Mouse (Mus musculus) retina, postnatal 7 days (tissue): ENCODE measurements around the gene Ppp1r3e.

Experiments used
- DNase-seq: peaks from one replicate; pipeline ENCODE4 v3.0.0-alpha.2; 2012; ENCODE audit warnings: low read depth, low spot score

The Ppp1r3e gene

GRCm38 (mm10) chr14:54883154-54884021 lies 6.0 kb upstream of the Ppp1r3e start, which contains the start of the genes Bcl2l2 and Gm20521:
Gene Bcl2l2 (plus strand): TSS chr14:54883377.
Gene Gm20521 (plus strand): TSS chr14:54883441.
- DNase-seq = peak; percentile 76

DNA sequence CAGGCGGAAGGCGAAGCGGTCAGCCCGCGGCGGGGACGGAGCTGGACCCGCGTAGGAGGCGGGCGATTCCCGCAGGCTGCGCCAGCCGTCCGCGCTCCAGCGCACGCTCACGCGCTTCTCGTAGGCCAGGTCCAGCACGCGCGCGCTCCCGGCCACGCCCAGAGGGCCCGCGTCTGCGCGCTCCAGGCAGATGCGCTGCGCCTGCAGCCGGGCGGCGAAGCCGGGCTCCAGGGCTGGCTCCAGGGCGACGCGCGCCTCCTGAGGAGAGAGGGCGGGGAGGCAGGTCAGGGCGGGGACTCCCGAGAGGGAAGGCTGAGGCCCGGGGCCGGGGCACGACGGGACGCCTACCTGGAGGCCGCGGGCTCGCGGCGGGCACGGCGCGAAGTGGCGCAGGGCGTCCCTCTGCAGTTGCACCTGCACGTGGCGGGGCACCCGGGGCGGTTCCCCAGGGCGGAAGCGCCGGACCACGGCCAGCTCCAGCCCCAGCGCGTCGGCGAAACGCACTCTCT lies 757 bp downstream of the Ppp1r3e start:
- peak; percentile 90 for DNase-seq

DNA sequence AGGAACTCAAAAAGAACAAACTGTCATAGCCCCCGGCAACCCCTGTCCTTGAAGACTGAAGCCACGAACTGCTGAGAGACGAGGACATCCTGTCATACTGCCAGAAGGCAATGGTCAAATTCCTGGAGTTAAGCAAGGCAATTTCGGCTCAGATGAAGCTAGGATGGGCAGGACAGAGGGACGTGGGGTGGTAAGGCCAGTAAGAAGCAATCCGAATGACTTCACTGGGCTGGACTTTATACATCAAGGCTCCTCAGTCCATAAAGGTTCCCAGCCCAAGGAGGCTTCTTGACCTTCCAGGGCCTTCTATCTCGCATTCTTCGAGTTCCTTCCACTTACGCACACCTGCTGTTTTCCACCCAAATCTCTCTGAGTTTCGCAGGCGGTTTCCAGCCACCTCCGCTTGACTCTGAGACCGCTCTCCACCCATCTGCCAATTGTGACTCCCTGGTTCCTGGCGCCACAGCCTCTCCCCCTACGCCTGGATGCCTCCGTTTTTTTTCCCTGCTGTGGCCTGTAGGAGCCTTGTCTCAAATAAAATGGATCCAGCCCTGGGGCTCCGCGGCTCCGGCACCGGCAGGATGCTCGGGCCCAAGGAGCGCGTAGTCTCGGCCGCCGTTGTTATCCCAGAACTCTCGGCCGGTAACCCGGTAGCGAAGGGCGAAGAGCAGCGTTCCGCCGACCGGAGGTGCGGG lies 1.4 kb downstream of the Ppp1r3e start:
- peak; percentile 38 for DNase-seq

DNA sequence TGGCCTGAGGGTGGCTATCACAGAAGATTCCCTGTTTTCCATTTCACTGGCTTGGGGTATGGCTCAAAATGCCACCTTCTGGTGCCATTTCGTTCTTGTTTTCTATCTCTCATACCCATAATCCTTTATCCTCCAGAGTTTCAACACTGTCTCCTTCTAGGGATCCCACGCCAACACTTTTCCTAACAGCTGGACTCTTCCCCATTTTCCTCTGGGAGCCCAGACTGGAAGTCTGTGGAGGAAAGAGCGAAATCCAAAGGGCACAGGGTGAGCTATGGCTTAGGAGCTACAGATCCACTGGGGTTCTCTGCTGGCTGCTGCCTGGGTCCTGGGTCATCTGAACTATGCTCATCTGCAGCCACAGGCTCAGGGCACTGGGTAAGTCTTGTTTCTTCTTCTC lies 3.2 kb downstream of the Ppp1r3e start:
- DNase-seq = no peak

GRCm38 (mm10) chr14:54870861-54871260 lies 6.5 kb downstream of the Ppp1r3e start, which contains the start of gene Homez:
Gene Homez (minus strand): TSS chr14:54870961.
- DNase-seq = no peak

DNA sequence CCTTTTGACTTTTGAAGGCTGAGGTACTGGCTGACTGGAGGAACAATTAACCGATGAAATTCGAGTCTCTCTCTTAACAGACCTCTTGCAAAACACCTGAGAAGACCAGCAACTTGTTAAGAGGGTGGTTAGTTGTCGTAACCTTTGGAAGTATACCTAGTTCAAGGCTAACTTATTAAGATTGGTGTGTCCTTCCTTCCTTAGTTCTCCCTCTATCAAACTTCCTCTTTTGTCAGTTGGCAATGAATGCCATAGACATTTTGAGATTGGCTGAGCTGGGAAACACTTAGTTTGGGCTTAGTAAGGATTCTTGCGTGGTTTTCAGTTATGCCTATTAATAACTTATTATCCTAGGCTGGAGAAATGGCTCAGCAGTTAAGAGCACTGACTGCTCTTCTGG lies 9.3 kb downstream of the Ppp1r3e start:
- no peak for DNase-seq

- no peak for DNase-seq
Observed at GRCm38 (mm10) chr14:54866936-54867335, 10.4 kb downstream of the Ppp1r3e start.

DNA sequence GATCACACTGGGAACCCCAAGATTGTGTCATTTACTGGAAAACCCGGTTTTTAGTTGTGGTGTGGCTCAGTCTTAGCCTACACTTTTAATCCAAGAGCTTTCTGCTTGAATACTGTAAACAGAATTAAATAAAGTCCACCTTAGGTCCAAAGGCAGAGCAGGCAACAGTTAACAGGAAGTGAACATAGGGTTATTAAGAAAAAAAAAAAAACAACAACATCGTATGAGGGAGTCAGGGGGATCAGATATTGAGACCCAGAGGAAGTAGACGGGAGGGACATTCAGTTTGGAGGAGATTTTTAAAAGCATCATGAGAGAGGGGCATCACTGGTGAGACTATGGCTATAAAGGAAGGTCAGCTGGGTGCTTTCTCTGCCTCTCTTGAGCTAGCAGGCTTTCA lies 11.1 kb downstream of the Ppp1r3e start:
- no peak for DNase-seq

- DNase-seq = no peak
Observed at GRCm38 (mm10) chr14:54865626-54866025, 11.7 kb downstream of the Ppp1r3e start.

DNA sequence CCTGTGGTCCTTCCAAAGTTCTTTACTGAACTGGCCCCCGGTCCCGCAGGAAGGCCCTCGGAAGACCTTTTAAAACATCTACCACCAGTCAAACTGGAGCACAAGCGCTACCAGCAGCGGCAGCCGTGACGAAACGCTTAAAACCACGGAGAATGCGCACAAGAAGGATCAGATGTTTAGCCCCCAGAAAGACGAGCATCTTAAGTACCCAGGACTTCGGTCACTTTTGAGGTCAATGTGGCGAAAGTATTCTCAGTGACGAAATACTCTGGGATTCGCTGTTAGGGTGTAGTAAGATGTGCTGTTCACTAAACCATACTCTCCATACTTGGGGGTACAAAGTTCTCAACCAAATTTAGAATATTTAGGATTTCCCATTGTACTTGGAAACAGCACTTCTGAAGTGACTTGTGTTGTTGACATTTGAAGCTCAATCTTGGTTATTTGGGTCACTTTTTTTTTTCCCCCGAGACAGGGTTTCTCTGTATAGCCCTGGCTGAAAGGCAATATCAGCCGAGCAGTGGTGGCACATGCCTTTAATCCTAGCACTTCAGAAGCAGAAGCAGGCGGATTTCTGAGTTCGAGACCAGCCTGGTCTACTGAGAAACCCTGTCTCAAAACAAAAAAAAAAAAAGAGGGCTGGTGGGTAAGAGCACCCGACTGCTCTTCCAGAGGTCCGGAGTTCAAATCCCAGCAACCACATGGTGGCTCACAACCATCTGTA lies 12.9 kb downstream of the Ppp1r3e start:
- DNase-seq = no peak

GRCm38 (mm10) chr14:54863501-54864312 lies 13.6 kb downstream of the Ppp1r3e start:
- DNase-seq = peak; percentile 79

DNA sequence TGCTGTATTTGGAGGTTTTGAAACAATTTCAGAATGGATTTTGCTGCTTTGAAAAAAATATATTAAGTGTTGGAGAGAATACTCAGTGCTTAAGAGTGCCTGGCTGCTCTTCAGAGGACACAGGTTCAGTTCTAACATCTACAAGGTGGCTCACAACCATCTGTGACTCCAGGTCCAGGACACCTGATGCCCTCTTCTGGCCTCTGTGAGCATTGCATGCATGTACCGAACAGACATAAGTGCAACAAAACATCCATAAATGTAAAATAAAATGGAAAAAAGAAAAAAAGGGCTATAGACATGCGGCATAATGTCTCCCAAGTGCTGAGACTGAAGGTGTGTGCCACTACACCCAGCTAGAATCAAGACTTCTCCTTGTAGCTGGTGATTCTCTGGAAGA lies 16.8 kb downstream of the Ppp1r3e start:
- no peak for DNase-seq

DNA sequence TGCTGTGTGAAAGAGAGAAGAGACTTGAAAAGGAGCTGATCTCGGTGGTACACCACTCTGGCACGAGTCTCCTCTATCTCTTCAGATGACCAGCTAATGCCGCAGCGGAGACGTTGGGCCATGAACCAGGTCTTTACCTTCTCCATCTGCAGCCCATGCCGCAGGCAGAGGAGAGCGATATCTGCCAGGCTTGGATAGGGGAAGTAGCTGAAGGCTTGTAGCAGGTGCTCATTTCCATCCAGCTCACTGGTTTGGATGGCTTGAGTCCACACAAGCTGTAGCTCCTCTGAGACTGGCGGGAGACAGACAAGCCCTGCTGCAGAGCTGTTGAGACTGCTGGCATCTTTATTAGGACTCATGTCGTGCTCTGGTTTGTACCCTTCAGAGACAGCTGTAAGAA lies 19.5 kb downstream of the Ppp1r3e start:
- no peak for DNase-seq

DNA sequence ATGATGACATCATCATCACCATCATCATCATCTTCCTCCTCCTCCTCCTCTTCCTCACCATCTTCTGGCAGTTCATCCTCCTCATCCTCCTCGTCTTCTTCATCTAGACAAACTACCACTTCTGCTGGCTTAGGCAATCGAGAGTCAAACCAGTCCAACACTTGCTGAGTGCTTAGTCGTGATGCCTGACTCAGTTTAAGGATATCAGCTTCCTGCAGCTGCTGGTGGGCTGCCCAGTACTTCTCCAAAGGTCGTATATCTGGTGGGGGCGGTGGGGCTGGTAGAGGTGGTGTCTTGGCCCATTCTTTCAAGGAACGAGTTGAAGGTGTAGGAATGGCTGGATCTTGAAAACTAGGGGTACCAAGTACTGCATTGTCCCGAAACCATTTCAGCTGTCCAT lies 20.6 kb downstream of the Ppp1r3e start:
- DNase-seq = no peak

- DNase-seq = no peak
Observed at GRCm38 (mm10) chr14:54855726-54856125, 21.6 kb downstream of the Ppp1r3e start.

- peak; percentile 54 for DNase-seq
Observed at GRCm38 (mm10) chr14:54843461-54843860, 33.9 kb downstream of the Ppp1r3e start.

DNA sequence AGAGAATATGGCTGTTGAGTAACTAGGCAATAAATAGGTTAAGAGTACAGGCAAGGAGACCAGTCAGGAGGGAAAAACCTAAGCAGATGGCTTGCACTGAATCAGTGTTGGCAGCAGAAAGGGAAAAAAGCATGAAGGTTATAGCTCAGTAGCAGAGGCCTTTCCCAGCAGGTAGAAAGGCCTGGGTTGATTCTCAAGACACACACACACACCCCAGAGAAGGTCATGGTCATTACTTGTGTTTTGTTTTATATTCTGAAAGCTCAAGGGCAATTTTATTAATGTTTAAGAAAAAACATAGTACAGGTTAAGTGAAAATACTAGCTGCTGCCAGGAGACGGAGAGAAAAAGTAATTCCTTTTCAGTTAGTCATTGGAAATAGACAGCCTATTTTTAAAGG lies 53.6 kb downstream of the Ppp1r3e start:
- DNase-seq = no peak
